Mouse (Mus musculus): ENCODE measurements around the gene 4931428L18Rik.
A peak's percentile ranks its signal among the peaks of the same experiment; 100 is the strongest.

Gene 4931428L18Rik

DNA sequence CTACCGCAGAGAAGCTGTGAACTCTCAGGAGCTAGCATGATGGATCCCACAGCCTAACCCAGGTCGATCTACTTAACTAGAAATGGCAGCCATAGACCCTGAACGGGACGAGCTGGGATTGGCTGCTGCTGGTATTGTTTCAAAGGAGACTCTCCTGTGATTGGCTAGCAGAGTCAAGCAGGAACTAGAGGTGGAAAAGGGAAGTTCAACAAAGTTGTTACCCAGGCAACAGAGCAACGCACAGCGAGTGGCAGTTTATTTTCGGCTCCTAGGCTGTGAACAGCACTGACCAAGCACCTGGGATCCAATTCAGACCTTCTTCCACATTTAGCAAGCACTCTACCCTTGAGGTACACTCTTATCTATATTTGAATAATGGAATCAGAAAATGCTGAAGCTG lies at the start of gene 4931428L18Rik, which contains the start of gene Pih1d3:
4931428L18Rik (minus strand) TSS at position 121 of the 400 bp plus-strand sequence.
Pih1d3 (plus strand) TSS at position 275 of the 400 bp plus-strand sequence.
- DNase-seq (ENCODE audit: low spot score in 2 of 2): no peak

DNA sequence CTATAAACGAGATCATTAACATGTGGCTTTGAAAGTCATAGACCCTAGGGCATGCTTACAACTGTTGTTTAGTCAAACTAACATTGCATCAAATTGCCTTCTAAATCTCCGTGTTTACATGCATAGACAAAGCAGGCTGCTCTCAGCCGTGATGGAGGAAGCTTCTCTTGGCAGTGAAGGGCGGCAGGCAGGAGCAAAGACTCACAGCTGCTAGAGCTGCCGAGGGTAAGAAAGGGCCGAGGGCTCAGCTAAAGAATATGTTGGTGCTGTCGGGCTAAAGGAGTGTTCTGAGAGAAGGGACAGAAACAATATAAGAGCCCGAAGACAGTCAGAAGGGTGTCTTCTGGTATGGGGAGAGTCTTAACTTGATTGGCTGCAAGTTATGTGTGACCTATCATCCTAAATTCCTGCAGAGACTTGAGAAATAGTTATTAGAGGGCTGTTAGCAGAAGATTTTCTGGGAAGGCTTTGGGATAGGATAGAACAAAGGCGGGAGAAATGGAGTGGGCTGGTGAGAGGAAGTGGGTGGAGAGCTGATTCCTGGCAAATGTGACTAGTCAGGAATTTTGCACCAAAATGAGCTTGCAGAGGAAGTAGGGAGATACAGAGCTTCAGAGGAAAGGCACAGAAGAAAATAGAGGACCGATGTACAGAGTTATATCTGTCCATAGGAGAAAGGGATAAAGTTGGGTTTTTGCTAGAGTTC lies 37.9 kb upstream of the 4931428L18Rik start:
- no peak for DNase-seq (ENCODE audit: low spot score in 2 of 2)

DNA sequence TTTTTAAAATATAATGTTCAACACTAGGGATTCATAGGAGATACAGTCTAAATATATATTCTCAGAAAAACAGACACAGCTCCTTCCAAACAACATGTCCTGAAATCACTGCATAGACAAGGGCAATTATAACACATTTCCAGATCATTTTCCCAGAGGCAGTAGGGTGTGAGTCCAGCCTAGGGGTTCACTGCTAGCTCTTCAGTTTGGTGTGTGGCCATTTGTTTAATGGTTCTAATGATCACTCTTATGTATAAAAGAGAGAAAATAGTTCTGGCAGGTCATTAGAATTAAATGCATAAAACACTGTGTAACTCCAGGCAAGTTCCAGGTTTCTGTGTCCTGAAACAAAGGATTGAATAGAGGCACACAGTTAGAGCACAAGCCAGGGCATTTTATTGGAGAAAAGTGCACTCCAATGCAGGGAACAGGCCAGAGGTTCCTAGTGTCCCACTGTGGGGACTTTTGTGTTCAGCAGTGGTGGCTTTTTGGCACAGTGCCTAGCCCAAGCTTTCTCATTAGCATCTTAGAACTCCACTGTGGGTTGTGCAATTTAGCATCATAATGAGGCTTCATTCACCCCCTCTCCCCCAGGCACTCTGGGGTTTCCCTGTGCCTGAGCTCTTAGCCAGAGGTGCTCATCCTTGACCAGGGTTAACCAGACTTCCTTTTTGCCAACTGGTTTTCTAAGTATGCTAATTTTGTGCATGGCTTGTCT lies 11.0 kb upstream of the 4931428L18Rik start:
- no peak for DNase-seq (ENCODE audit: low spot score in 2 of 2)

GRCm38 (mm10) chr1:31220599-31221250 lies 1.8 kb downstream of the 4931428L18Rik start:
- no peak for DNase-seq (ENCODE audit: low spot score in 2 of 2)

DNA sequence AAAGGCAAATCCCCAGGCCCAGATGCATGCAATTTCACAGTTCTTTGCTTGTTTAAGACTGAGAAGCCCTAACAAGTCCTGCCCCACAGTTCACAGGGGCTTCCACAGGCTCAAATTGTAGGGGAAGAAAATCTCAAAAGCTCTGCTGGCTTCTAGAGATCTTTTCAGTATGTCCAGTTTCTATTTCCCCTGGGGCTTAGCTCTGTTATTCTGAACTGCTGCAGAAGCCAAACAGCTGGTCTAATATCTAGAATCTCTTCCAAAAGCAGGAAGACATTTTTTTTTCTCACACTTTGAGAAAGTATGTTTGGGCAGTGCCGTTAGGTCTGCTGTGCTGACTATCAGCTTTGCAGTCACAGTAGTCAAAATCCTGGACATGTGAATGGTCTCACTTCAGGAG lies 7.7 kb downstream of the 4931428L18Rik start:
- DNase-seq (ENCODE audit: low spot score in 2 of 2): no peak

DNA sequence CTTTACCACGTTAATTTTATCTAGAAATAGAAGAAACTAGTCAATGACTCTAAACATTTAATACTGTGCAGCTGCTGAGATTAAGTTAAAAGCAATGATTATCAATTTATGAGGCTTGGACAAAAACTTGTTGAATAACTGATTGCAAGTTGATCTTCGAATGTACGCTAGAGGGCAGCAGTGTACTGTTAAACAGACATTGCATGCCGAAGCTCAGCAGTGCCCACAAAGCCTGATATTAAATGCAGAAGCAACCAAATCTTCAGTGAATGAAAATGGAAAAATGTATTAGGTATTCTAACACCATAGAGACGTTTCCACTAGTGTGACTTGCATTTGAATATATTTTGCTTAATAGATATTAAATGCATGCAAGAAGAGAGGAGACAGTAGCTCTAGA lies 12.3 kb downstream of the 4931428L18Rik start:
- DNase-seq (ENCODE audit: low spot score in 2 of 2): peak; percentile 7 to 9

DNA sequence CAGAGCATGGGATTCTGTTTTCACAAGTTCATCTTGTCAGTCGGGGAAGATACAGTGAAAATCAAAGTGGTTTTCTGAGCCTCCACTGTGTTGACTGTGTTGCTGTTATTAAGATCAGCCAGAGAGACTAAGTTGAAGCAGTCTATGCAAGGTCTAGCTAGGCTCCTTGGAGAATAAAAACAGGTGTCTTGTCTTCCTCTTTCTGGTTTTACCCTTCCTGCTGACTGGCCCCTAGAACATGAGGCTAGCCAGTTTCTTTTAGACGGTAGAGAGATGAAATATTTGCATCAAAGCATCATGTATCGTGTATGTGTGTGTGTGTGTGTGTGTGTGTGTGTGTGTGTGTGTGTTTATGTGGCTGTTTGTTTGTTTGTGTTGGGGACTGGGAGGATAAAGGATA lies 16.7 kb downstream of the 4931428L18Rik start:
- DNase-seq (ENCODE audit: low spot score in 2 of 2): no peak

DNA sequence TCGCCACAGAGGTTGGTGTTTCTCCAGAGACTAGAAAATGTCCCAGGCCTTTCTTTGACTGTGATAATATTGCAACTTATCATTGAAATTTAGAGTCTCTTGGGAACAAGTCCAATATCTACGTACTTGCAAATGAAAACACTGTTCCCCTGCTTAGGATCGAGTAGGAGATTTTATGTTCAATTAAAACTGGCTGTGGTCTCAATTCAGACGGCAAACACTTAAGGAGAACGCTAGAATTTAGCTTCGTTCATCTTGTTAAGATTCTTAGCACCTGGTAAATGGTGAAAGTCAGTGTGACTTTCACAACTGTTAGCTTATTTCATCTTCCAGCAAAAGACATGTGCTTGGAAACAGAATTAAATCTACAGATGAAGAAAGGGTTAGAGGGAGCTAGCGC lies 17.1 kb downstream of the 4931428L18Rik start:
- DNase-seq (ENCODE audit: low spot score in 2 of 2): no peak

DNA sequence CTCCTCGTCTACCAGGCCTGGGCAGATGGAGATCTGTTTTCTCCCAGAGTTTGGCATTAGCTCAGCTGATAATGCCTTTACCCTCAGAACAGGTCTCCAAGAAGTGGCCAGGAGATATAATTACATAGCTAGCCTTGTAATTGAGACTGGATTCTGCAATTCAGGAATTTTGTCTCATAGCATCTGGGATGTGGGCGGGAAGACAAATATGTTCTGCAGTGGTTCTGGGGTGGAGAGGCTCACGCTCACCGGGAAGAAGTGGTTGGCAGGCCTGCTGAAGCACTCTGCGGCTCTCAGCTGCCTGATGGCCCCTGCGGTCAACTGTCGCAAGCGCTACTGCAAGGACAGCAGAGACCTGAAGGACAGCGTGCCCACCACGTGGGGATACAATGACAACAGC lies 18.7 kb downstream of the 4931428L18Rik start:
- no peak for DNase-seq (ENCODE audit: low spot score in 2 of 2)

DNA sequence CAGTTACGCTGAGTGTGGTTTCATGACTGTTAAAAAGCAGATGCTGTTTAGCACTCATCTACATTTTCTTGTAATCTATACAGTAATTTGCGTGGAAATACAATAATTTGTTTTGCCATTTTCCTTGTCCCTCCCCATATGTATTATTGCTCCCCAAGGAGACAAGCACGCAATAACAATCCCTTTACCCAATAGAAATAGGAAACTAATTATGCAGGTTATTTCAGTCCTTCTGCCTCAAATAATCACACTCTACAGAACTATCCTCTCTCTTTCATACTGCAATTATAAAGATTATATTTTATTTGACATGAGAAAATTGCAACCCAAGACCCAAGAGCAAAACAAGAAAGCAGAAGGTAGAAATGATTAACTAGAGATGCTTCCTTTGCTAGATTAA lies 25.5 kb downstream of the 4931428L18Rik start:
- no peak for DNase-seq (ENCODE audit: low spot score in 2 of 2)

DNA sequence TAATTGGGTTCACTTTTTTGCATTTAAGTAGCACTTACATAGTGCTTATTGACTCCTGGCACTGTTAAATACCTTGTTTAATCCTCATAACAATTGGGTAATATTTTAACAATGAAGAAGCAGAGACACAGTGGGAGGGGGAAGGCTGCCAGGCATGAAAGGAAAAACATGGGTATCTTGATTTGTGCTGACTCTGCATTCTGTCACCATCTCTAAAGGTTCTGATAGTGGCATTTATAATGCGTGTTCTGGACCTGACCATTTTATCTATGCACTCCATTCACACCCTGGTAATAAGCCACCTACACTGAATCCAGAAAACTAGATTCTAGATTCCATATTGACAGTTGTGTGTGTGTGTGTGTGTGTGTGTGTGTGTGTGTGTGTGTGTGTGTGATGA lies 26.9 kb downstream of the 4931428L18Rik start:
- DNase-seq (ENCODE audit: low spot score in 2 of 2): no peak

GRCm38 (mm10) chr1:31190237-31190866 lies 32.1 kb downstream of the 4931428L18Rik start:
- DNase-seq (ENCODE audit: low spot score in 2 of 2): no peak

DNA sequence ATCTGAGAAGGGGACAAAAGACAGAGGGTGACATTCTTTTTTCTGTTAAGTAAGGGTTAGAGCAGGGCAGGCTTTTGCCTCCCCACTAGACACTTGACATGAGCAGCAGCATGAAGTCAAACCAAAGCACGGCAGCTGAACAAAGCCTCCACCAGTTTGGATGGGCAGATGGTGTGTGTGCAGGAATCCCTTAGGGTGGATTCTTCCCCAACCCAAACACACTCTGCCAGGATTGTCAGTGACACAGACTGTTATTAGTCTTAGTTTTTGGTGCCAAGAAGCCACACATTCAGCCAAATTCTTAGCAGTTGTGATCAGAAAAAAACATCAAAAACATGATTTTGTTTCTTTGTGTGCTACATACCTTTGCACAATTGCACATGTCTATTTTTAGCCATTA lies 44.2 kb downstream of the 4931428L18Rik start:
- no peak for DNase-seq (ENCODE audit: low spot score in 2 of 2)

DNA sequence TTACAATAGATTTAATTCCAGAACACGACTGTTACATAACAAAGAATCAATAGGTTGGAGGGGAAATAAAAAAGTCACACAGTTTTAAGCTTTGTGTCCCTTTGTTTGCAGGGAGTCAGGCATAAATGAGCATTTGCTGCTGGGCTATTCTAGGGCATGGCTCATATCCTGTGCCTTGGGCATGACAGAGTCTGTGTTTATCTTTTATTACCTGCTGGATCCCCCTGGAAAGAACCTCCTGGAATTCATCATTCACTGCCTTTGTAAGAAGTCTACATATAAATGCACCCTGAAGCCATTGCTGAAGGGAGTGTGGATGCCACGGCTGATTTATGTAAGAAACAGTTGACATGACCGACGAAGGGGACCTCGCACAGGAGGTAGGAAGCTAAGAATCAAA lies 46.4 kb downstream of the 4931428L18Rik start, which contains the start of gene Lgsn:
Lgsn (plus strand) TSS at position 301 of the 400 bp plus-strand sequence.
- no peak for DNase-seq (ENCODE audit: low spot score in 2 of 2)

- DNase-seq (ENCODE audit: low spot score in 2 of 2): no peak
These were observed 47.1 kb downstream of the 4931428L18Rik start for GRCm38 (mm10) chr1:31175401-31175800.

- no peak for DNase-seq (ENCODE audit: low spot score in 2 of 2)
These were observed 57.0 kb downstream of the 4931428L18Rik start for GRCm38 (mm10) chr1:31165326-31166121.

DNA sequence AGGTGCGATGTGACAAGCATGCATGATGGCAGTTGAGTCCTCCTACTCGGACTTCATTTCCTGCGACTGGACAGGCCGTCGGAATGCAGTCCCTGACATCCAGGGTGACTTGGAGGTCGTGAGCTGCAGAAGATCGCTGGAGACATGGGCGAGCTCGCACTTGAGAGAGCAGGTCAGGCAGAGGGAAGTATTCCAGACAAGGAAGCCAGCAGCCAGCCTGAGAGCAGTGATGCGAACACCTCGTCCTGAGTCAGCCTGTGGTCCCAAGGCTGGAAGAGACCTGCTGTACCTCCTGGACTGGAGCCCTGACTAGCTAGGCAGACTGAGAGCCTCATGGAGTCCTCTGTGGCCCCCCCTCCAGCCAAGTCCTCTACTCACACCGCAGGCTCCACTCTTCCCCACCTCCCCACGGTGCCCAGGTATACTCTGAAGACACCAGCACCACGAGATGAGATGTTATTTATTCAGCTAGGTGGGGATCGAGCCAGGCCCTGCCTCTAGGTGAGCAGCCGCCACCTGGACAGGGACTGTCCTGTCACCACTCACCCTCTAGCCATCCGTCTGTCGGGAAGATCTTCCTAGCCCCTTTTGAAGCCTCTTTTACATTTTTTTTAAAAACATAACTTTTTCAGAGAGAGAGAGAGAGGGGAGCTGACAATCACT lies 57.8 kb downstream of the 4931428L18Rik start:
- DNase-seq (ENCODE audit: low spot score in 2 of 2): no peak

GRCm38 (mm10) chr1:31156884-31157283 lies 65.6 kb downstream of the 4931428L18Rik start:
- no peak for DNase-seq (ENCODE audit: low spot score in 2 of 2)

- DNase-seq (ENCODE audit: low spot score in 2 of 2): no peak
These were observed 66.3 kb downstream of the 4931428L18Rik start for GRCm38 (mm10) chr1:31156185-31156584.

GRCm38 (mm10) chr1:31153793-31154349 lies 68.6 kb downstream of the 4931428L18Rik start:
- peak; percentile 32 to 52 for DNase-seq (ENCODE audit: low spot score in 2 of 2)
